Mouse (Mus musculus): ENCODE measurements at regions not wholly inside any gene's neighbourhood (a gene's known extent, or its start where the extent isn't known, plus 50 kb on each side); places are given as distances from the start of the nearest gene placed in this dataset.
"Not testable (repeated sequence)": the region's sequence is repeated elsewhere in the genome, so short reads cannot be mapped to it uniquely, and the experiment has no call there.

- H3K4me2 ChIP-seq (ENCODE audit: low read depth) = no peak overlapping the region
- no peaks in the 10 kb centered on the region for H3K4me1 ChIP-seq (ENCODE audit: control insufficient read depth, insufficient read depth, low read length)
- no peak for ATAC-seq (ENCODE audit: insufficient read depth, low FRiP score, low TSS enrichment)
- DNase-seq (ENCODE audit: low spot score) = no peak
- H3K27me3 ChIP-seq (ENCODE audit: control insufficient read depth, insufficient read depth, low read length) = no peaks in the 10 kb centered on the region
- H3K9ac ChIP-seq (ENCODE audit: low read length) = no peak overlapping the region; the same call in 1 of the 2 replicates
- WGBS = 83% methylated on average over 5 of the region's 5 CpGs
- no peak overlapping the region for H3K27ac ChIP-seq (ENCODE audit: low read depth, low read length)
- no peaks in the 10 kb centered on the region for H3K36me3 ChIP-seq (ENCODE audit: control insufficient read depth, insufficient read depth, low read length)
- no peaks in the 10 kb centered on the region for H3K9me3 ChIP-seq (ENCODE audit: control insufficient read depth, low read length)
- H3K4me3 ChIP-seq (ENCODE audit: low read depth, low read length) = no peak overlapping the region
Measured at GRCm38 (mm10) chr5:148789823-148790222, 139.3 kb downstream of the Katnal1 start.

- Histone ChIP-seq H3K27ac (ENCODE audit: low read depth, low read length) (no peak overlapping the region), H3K4me2 (ENCODE audit: low read depth) (no peak overlapping the region), H3K9ac (ENCODE audit: low read length) (no peak overlapping the region), H3K27me3 (ENCODE audit: control insufficient read depth, insufficient read depth, low read length) (no peaks in the 10 kb centered on the region), H3K36me3 (ENCODE audit: control insufficient read depth, insufficient read depth, low read length) (no peaks in the 10 kb centered on the region), H3K4me1 (ENCODE audit: control insufficient read depth, insufficient read depth, low read length) (no peaks in the 10 kb centered on the region), H3K4me3 (ENCODE audit: low read depth, low read length) (no peak overlapping the region), H3K9me3 (ENCODE audit: control insufficient read depth, low read length) (no peaks in the 10 kb centered on the region)
- no peak for ATAC-seq (ENCODE audit: insufficient read depth, low FRiP score, low TSS enrichment)
- WGBS = 61% methylated on average over 6 of the region's 6 CpGs
- no peak for DNase-seq (ENCODE audit: low spot score)
Measured at GRCm38 (mm10) chr5:148789147-148789566, 140.0 kb downstream of the Katnal1 start.

GRCm38 (mm10) chr5:148788690-148789089 is 140.4 kb downstream of the Katnal1 start:
- Histone ChIP-seq H3K4me2 (ENCODE audit: low read depth) (no peak overlapping the region), H3K9ac (ENCODE audit: low read length) (no peak overlapping the region), H3K36me3 (ENCODE audit: control insufficient read depth, insufficient read depth, low read length) (no peaks in the 10 kb centered on the region), H3K27ac (ENCODE audit: low read depth, low read length) (no peak overlapping the region), H3K9me3 (ENCODE audit: control insufficient read depth, low read length) (no peaks in the 10 kb centered on the region), H3K4me3 (ENCODE audit: low read depth, low read length) (no peak overlapping the region), H3K27me3 (ENCODE audit: control insufficient read depth, insufficient read depth, low read length) (no peaks in the 10 kb centered on the region), H3K4me1 (ENCODE audit: control insufficient read depth, insufficient read depth, low read length) (no peaks in the 10 kb centered on the region)
- WGBS = 92% methylated on average over 8 of the region's 8 CpGs
- ATAC-seq (ENCODE audit: insufficient read depth, low FRiP score, low TSS enrichment) = no peak
- no peak for DNase-seq (ENCODE audit: low spot score)

GRCm38 (mm10) chr5:148787270-148787669 is 141.8 kb downstream of the Katnal1 start:
- 50% methylated on average over 8 of the region's 8 CpGs for WGBS
- no peaks in the 10 kb centered on the region for H3K36me3 ChIP-seq (ENCODE audit: control insufficient read depth, insufficient read depth, low read length)
- H3K4me3 ChIP-seq (ENCODE audit: low read depth, low read length) = no peak overlapping the region
- no peaks in the 10 kb centered on the region for H3K4me1 ChIP-seq (ENCODE audit: control insufficient read depth, insufficient read depth, low read length)
- DNase-seq (ENCODE audit: low spot score) (peak; percentile 49), ATAC-seq (ENCODE audit: insufficient read depth, low FRiP score, low TSS enrichment) (no peak)
- H3K9ac ChIP-seq (ENCODE audit: low read length) = no peak overlapping the region
- H3K4me2 ChIP-seq (ENCODE audit: low read depth) = no peak overlapping the region
- H3K27me3 ChIP-seq (ENCODE audit: control insufficient read depth, insufficient read depth, low read length) = no peaks in the 10 kb centered on the region
- no peak overlapping the region for H3K27ac ChIP-seq (ENCODE audit: low read depth, low read length)
- no peaks in the 10 kb centered on the region for H3K9me3 ChIP-seq (ENCODE audit: control insufficient read depth, low read length)

- WGBS = 64% methylated on average over 6 of the region's 6 CpGs
- ATAC-seq (ENCODE audit: insufficient read depth, low FRiP score, low TSS enrichment); H3K4me1 ChIP-seq (ENCODE audit: control insufficient read depth, insufficient read depth, low read length); H3K9ac ChIP-seq (ENCODE audit: low read length); H3K27me3 ChIP-seq (ENCODE audit: control insufficient read depth, insufficient read depth, low read length); H3K4me2 ChIP-seq (ENCODE audit: low read depth); H3K9me3 ChIP-seq (ENCODE audit: control insufficient read depth, low read length); H3K4me3 ChIP-seq (ENCODE audit: low read depth, low read length); DNase-seq (ENCODE audit: low spot score); H3K27ac ChIP-seq (ENCODE audit: low read depth, low read length); H3K36me3 ChIP-seq (ENCODE audit: control insufficient read depth, insufficient read depth, low read length): not testable (repeated sequence)
Measured at GRCm38 (mm10) chr5:148781076-148781475, 148.0 kb downstream of the Katnal1 start.

GRCm38 (mm10) chr5:148776796-148777659 is 152.1 kb downstream of the Katnal1 start:
- Histone ChIP-seq H3K9ac (ENCODE audit: low read length) (no peak overlapping the region), H3K4me1 (ENCODE audit: control insufficient read depth, insufficient read depth, low read length) (0 out of 2 replicates have a peak, but pooled peaks cover 2% of the 10 kb centered on the region), H3K36me3 (ENCODE audit: control insufficient read depth, insufficient read depth, low read length) (no peaks in the 10 kb centered on the region), H3K27me3 (ENCODE audit: control insufficient read depth, insufficient read depth, low read length) (no peaks in the 10 kb centered on the region), H3K4me2 (ENCODE audit: low read depth) (no peak overlapping the region), H3K4me3 (ENCODE audit: low read depth, low read length) (no peak overlapping the region), H3K9me3 (ENCODE audit: control insufficient read depth, low read length) (no peaks in the 10 kb centered on the region), H3K27ac (ENCODE audit: low read depth, low read length) (no peak overlapping the region)
- ATAC-seq (ENCODE audit: insufficient read depth, low FRiP score, low TSS enrichment) (no peak), DNase-seq (ENCODE audit: low spot score) (no peak)
- WGBS = 88% methylated on average over 20 of the region's 20 CpGs

GRCm38 (mm10) chr5:148775232-148775631 is 153.9 kb downstream of the Katnal1 start:
- Histone ChIP-seq H3K9me3 (ENCODE audit: control insufficient read depth, low read length) (no peaks in the 10 kb centered on the region), H3K4me3 (ENCODE audit: low read depth, low read length) (no peak overlapping the region), H3K4me1 (ENCODE audit: control insufficient read depth, insufficient read depth, low read length) (no peaks in the 10 kb centered on the region), H3K27ac (ENCODE audit: low read depth, low read length) (no peak overlapping the region), H3K9ac (ENCODE audit: low read length) (no peak overlapping the region), H3K36me3 (ENCODE audit: control insufficient read depth, insufficient read depth, low read length) (no peaks in the 10 kb centered on the region), H3K27me3 (ENCODE audit: control insufficient read depth, insufficient read depth, low read length) (no peaks in the 10 kb centered on the region), H3K4me2 (ENCODE audit: low read depth) (no peak overlapping the region)
- WGBS = 86% methylated on average over 3 of the region's 3 CpGs
- no peak for DNase-seq (ENCODE audit: low spot score)
- ATAC-seq (ENCODE audit: insufficient read depth, low FRiP score, low TSS enrichment) = no peak

- Histone ChIP-seq H3K27me3 (ENCODE audit: control insufficient read depth, insufficient read depth, low read length) (no peaks in the 10 kb centered on the region), H3K27ac (ENCODE audit: low read depth, low read length) (no peak overlapping the region), H3K9me3 (ENCODE audit: control insufficient read depth, low read length) (no peaks in the 10 kb centered on the region), H3K4me2 (ENCODE audit: low read depth) (no peak overlapping the region), H3K9ac (ENCODE audit: low read length) (no peak overlapping the region), H3K4me3 (ENCODE audit: low read depth, low read length) (no peak overlapping the region), H3K4me1 (ENCODE audit: control insufficient read depth, insufficient read depth, low read length) (no peaks in the 10 kb centered on the region), H3K36me3 (ENCODE audit: control insufficient read depth, insufficient read depth, low read length) (no peaks in the 10 kb centered on the region)
- DNase-seq (ENCODE audit: low spot score) = no peak
- ATAC-seq (ENCODE audit: insufficient read depth, low FRiP score, low TSS enrichment) = no peak
- 69% methylated on average over 3 of the region's 3 CpGs for WGBS
Measured at GRCm38 (mm10) chr5:148774446-148774845, 154.7 kb downstream of the Katnal1 start.

- no peaks in the 10 kb centered on the region for H3K9me3 ChIP-seq (ENCODE audit: control insufficient read depth, low read length)
- no peak overlapping the region for H3K9ac ChIP-seq (ENCODE audit: low read length)
- no peak overlapping the region for H3K4me3 ChIP-seq (ENCODE audit: low read depth, low read length)
- ATAC-seq (ENCODE audit: insufficient read depth, low FRiP score, low TSS enrichment) = no peak
- DNase-seq (ENCODE audit: low spot score) = no peak
- no peak overlapping the region for H3K27ac ChIP-seq (ENCODE audit: low read depth, low read length)
- no peak overlapping the region for H3K4me2 ChIP-seq (ENCODE audit: low read depth)
- H3K4me1 ChIP-seq (ENCODE audit: control insufficient read depth, insufficient read depth, low read length) = no peaks in the 10 kb centered on the region
- WGBS = 87% methylated on average over 4 of the region's 4 CpGs
- no peaks in the 10 kb centered on the region for H3K36me3 ChIP-seq (ENCODE audit: control insufficient read depth, insufficient read depth, low read length)
- H3K27me3 ChIP-seq (ENCODE audit: control insufficient read depth, insufficient read depth, low read length) = no peaks in the 10 kb centered on the region
Measured at GRCm38 (mm10) chr5:148769452-148769851, 159.7 kb downstream of the Katnal1 start.

Data from neural tube, embryonic 11.5 days (tissue).